Mouse (Mus musculus): ENCODE results near the gene 1700015F17Rik. TPM values are rescaled to one million over a fixed set of nuclear protein-coding genes. Genes with fewer than 3 reads are reported as not detected.

The 1700015F17Rik gene
- polyA plus RNA-seq, 1 experiment from 2014 or later = not detected

GRCm38 (mm10) chr5:5419992-5420455, 58.9 kb downstream of the 1700015F17Rik start, which contains the start of gene Cdk14:
Cdk14 (minus strand) TSS chr5:5420312.
- no peaks in the 10 kb centered on the region for H3K36me3 ChIP-seq
- H3K9ac ChIP-seq = no peak within 1 kb of the TSS
- H3K4me2 ChIP-seq = no peak within 1 kb of the TSS
- ATAC-seq (ENCODE audit: low read depth) = no peak
- H3K4me3 ChIP-seq = no peak within 1 kb of the TSS
- no peaks in the 10 kb centered on the region for H3K27me3 ChIP-seq
- H3K4me1 ChIP-seq (replicated peaks) = no peaks in the 10 kb centered on the region
- no peak within 1 kb of the TSS for H3K27ac ChIP-seq (replicated peaks)
- H3K9me3 ChIP-seq = no peaks in the 10 kb centered on the region
- WGBS = 85% methylated on average over 9 of the region's 9 CpGs

DNA sequence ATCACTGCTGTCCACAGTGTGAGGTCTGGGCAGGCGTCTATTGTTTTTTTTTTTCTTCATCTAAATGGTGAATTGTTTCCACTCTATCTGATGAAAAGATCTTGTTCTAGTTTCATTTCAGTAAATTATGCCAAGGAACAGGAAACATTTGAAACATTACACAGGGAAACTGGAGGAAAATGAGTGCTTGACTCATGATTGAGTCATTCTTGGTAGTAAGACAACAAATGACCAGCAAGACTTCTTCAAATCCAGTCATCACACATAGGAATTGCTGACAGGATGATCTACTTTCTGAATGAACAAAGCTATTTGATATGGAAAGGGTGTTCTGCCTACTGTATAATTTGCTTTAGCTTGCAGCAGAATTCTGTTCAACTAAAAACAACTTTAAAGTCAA, 59.7 kb downstream of the 1700015F17Rik start:
- no peaks in the 10 kb centered on the region for H3K27me3 ChIP-seq
- no peak overlapping the region for H3K9ac ChIP-seq
- no peak for ATAC-seq (ENCODE audit: low read depth)
- H3K27ac ChIP-seq (replicated peaks) = no peak overlapping the region
- no peaks in the 10 kb centered on the region for H3K4me1 ChIP-seq (replicated peaks)
- H3K4me2 ChIP-seq = no peak overlapping the region
- 89% methylated on average over 1 of the region's 1 CpGs for WGBS
- no peaks in the 10 kb centered on the region for H3K36me3 ChIP-seq
- no peaks in the 10 kb centered on the region for H3K9me3 ChIP-seq
- no peak overlapping the region for H3K4me3 ChIP-seq

- Histone ChIP-seq H3K4me3 (no peak overlapping the region), H3K4me2 (no peak overlapping the region), H3K9ac (no peak overlapping the region), H3K9me3 (no peaks in the 10 kb centered on the region), H3K4me1 (replicated peaks) (no peaks in the 10 kb centered on the region), H3K27me3 (no peaks in the 10 kb centered on the region), H3K36me3 (no peaks in the 10 kb centered on the region), H3K27ac (replicated peaks) (no peak overlapping the region)
- WGBS = 79% methylated on average over 3 of the region's 3 CpGs
- ATAC-seq (ENCODE audit: low read depth) = no peak
Measured at GRCm38 (mm10) chr5:5414835-5415234, 64.1 kb downstream of the 1700015F17Rik start.

DNA sequence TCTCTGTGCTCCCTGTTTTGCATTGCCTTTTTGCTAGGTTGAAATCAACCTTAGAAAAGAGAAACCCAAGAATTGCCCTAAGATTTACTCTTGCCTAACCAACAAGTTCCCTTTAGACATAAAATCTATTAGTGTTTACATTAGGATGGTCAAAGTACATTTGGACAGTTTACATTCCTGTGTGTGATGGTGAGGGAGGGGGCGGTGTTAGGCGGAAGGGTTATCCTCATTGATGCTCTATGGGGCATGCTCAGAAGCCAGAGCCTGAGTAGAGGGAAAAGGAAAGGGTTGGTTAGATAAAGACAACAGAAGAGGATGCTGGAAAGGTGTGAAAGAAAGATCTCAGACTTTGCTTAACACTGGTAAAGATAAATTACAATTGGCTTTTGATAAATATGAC, 67.1 kb downstream of the 1700015F17Rik start:
- WGBS = 86% methylated on average over 2 of the region's 2 CpGs
- H3K4me2 ChIP-seq = no peak overlapping the region
- ATAC-seq (ENCODE audit: low read depth) = no peak
- no peaks in the 10 kb centered on the region for H3K36me3 ChIP-seq
- no peaks in the 10 kb centered on the region for H3K4me1 ChIP-seq (replicated peaks)
- H3K27me3 ChIP-seq = no peaks in the 10 kb centered on the region
- no peak overlapping the region for H3K27ac ChIP-seq (replicated peaks)
- H3K9me3 ChIP-seq = no peaks in the 10 kb centered on the region
- no peak overlapping the region for H3K4me3 ChIP-seq
- no peak overlapping the region for H3K9ac ChIP-seq

DNA sequence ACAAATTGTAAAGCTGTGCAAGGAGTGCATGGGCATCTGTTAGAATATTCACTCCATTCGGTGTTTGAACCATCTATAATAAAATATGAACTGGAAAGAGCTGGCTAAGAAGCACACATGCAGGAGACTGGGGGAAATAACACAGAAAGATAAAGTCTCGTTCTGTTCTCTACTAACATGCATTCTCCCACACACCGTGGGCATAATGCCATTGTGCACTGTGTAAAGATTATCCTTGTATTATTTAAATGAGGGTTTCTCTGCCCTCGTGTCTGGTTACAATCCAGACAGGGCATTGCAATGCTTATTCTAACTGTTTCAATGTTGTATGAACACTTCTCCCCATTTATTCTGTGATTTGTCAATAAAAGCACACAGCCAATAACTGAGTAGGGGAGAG, 77.0 kb downstream of the 1700015F17Rik start:
- 80% methylated on average over 4 of the region's 4 CpGs for WGBS
- H3K9me3 ChIP-seq = no peaks in the 10 kb centered on the region
- H3K9ac ChIP-seq = no peak overlapping the region
- no peaks in the 10 kb centered on the region for H3K27me3 ChIP-seq
- no peaks in the 10 kb centered on the region for H3K4me1 ChIP-seq (replicated peaks)
- no peak overlapping the region for H3K4me2 ChIP-seq
- H3K27ac ChIP-seq (replicated peaks) = no peak overlapping the region
- no peak for ATAC-seq (ENCODE audit: low read depth)
- no peaks in the 10 kb centered on the region for H3K36me3 ChIP-seq
- H3K4me3 ChIP-seq = no peak overlapping the region

DNA sequence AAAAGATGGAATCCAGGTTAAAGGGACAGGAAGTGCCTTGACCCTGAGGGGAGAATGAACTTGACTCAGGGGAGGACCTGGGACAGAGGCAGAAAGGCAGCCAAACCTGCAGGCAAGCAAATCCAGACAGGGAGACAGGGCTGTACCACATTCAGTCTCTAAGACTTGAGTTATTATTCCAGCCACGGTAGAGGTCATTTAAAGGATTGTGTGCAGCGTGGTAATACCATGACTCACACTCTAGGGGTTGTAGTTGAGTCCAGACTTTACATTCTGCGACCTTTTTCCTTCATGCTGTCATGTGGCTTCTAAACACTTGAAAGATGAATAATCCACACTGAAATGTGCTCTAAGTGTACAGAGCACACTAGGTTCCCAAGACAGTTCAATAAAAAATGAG, 86.2 kb downstream of the 1700015F17Rik start:
- no peak for ATAC-seq (ENCODE audit: low read depth)
- H3K27me3 ChIP-seq = no peaks in the 10 kb centered on the region
- H3K36me3 ChIP-seq = no peaks in the 10 kb centered on the region
- no peak overlapping the region for H3K9ac ChIP-seq
- H3K9me3 ChIP-seq = no peaks in the 10 kb centered on the region
- no peaks in the 10 kb centered on the region for H3K4me1 ChIP-seq (replicated peaks)
- no peak overlapping the region for H3K4me2 ChIP-seq
- 49% methylated on average over 3 of the region's 3 CpGs for WGBS
- H3K4me3 ChIP-seq = no peak overlapping the region
- H3K27ac ChIP-seq (replicated peaks) = no peak overlapping the region

Other genes starting within 250 kb of the 1700015F17Rik start
- gene Cdk14, start 58.8 kb downstream of the 1700015F17Rik start, polyA plus RNA-seq (2015; fragmentation: Nextera tagmentation; extraction: Ambion mirVana) = 27.0 and 27.4 TPM in 2 replicates
- gene Cldn12, start 35.8 kb upstream of the 1700015F17Rik start, polyA plus RNA-seq (2015; fragmentation: Nextera tagmentation; extraction: Ambion mirVana) = 17.1 and 23.9 TPM in 2 replicates
- 19.1 and 20.3 TPM in 2 replicates for gene Gtpbp10, start 80.4 kb upstream of the 1700015F17Rik start, polyA plus RNA-seq (2015; fragmentation: Nextera tagmentation; extraction: Ambion mirVana)
- gene Gm8773, start 94.7 kb upstream of the 1700015F17Rik start, polyA plus RNA-seq (2015; fragmentation: Nextera tagmentation; extraction: Ambion mirVana) = 14.4 and 14.7 TPM in 2 replicates
- 3.7 and 5.2 TPM in 2 replicates for gene Cfap69, start 185.1 kb upstream of the 1700015F17Rik start, polyA plus RNA-seq (2015; fragmentation: Nextera tagmentation; extraction: Ambion mirVana)
- 6.0 and 6.2 TPM in 2 replicates for gene Steap2, start 215.4 kb upstream of the 1700015F17Rik start, polyA plus RNA-seq (2015; fragmentation: Nextera tagmentation; extraction: Ambion mirVana)